Mouse (Mus musculus) v-Abl transformed pro-B cells (cell line): ENCODE data around the gene Exoc7.
"Not testable (repeated sequence)": the region's sequence is repeated elsewhere in the genome, so short reads cannot be mapped to it uniquely, and the experiment has no call there.

ENCODE experiments used
- in situ Hi-C, 2 experiments: fragments of 400-800 bp; cut with MboI; formaldehyde crosslinking; loops; one replicate each; pipeline ENCODE4 v1.15.1; 2025; ENCODE audit not compliant: unreplicated experiment in 2 of 2

Gene Exoc7

GRCm38 (mm10) chr11:116282912-116283521, 24.0 kb downstream of the Exoc7 start:
- in situ Hi-C loops = no loop called here

- in situ Hi-C loops = no loop called here
These were observed 24.9 kb downstream of the Exoc7 start for GRCm38 (mm10) chr11:116282089-116282488.

- in situ Hi-C loops = no loop called here
These were observed 25.4 kb downstream of the Exoc7 start for GRCm38 (mm10) chr11:116281671-116282070.

GRCm38 (mm10) chr11:116280751-116281663, 26.0 kb downstream of the Exoc7 start, which contains the start of gene Galr2:
Gene Galr2 (plus strand): TSS chr11:116280939.
- in situ Hi-C loops = no loop called here

- in situ Hi-C loops = not testable (repeated sequence)
These were observed 29.8 kb downstream of the Exoc7 start for GRCm38 (mm10) chr11:116277184-116277583.

GRCm38 (mm10) chr11:116274045-116274666, 32.9 kb downstream of the Exoc7 start, which contains the start of gene Srp68:
Gene Srp68 (minus strand): TSS chr11:116274217.
- in situ Hi-C loops = no loop called here

GRCm38 (mm10) chr11:116273469-116274044, 33.5 kb downstream of the Exoc7 start:
- in situ Hi-C loops = no loop called here

GRCm38 (mm10) chr11:116272589-116273468, 34.2 kb downstream of the Exoc7 start:
- in situ Hi-C loops = no loop called here

- in situ Hi-C loops = no loop called here
These were observed 37.5 kb downstream of the Exoc7 start for GRCm38 (mm10) chr11:116269560-116269959.

GRCm38 (mm10) chr11:116268313-116268712, 38.7 kb downstream of the Exoc7 start:
- in situ Hi-C loops = no loop called here

- in situ Hi-C loops = no loop called here
These were observed 39.4 kb downstream of the Exoc7 start for GRCm38 (mm10) chr11:116267637-116268036.

- in situ Hi-C loops = no loop called here
These were observed 41.2 kb downstream of the Exoc7 start for GRCm38 (mm10) chr11:116265850-116266249.

- in situ Hi-C loops = no loop called here
These were observed 41.7 kb downstream of the Exoc7 start for GRCm38 (mm10) chr11:116265352-116265751.

GRCm38 (mm10) chr11:116260259-116260658, 46.8 kb downstream of the Exoc7 start:
- in situ Hi-C loops = no loop called here

GRCm38 (mm10) chr11:116259461-116259860, 47.6 kb downstream of the Exoc7 start:
- in situ Hi-C loops = no loop called here

- in situ Hi-C loops = no loop called here
These were observed 50.9 kb downstream of the Exoc7 start for GRCm38 (mm10) chr11:116255982-116256675.

GRCm38 (mm10) chr11:116255090-116255981, 51.7 kb downstream of the Exoc7 start:
- in situ Hi-C loops = no loop called here

GRCm38 (mm10) chr11:116254627-116255026, 52.4 kb downstream of the Exoc7 start:
- in situ Hi-C loops = loop anchor here in 1 of 2 experiments (5.0 kb wide), 1 partner anchor 33 kb away; no protein-coding TSS in a partner anchor
